Mouse (Mus musculus): ENCODE results near the gene Fzd2.

DNA sequence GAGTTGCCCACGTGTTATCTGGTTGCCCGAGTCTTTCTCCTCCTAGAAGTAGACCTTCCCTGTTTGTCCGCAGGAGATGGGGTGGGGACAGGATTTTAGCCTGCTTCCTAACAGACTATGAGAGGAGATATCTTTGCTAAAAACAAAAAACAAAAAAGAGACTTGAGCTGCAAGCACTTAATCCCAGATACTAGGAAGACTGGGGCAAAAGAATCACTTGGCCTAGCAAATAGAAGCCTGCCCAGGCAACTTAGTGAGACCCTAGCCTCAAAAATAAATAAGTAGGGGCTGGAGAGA is 24.2 kb upstream of the Fzd2 start:
- TF ChIP-seq ZNF384 (IDR thresholded peaks at IDR 0.05; ENCODE audit: low read depth, low read length) = no peak
- TF ChIP-seq HCFC1 (IDR thresholded peaks at IDR 0.05; ENCODE audit: borderline replicate concordance, insufficient read depth, low read length) = no peak
- TF ChIP-seq ZC3H11A (IDR thresholded peaks at IDR 0.05; ENCODE audit: borderline replicate concordance, low read depth, low read length) = no peak
- no peak for TF ChIP-seq CHD2 (IDR thresholded peaks at IDR 0.05; ENCODE audit: low read depth, low read length)
- no peak for TF ChIP-seq MAFK (IDR thresholded peaks at IDR 0.05; ENCODE audit: insufficient read depth, low read depth, low read length)

Data from ES-E14 (cell line).